ENCODE assay signal across 9 mouse cellular contexts in the genomic region with DNA sequence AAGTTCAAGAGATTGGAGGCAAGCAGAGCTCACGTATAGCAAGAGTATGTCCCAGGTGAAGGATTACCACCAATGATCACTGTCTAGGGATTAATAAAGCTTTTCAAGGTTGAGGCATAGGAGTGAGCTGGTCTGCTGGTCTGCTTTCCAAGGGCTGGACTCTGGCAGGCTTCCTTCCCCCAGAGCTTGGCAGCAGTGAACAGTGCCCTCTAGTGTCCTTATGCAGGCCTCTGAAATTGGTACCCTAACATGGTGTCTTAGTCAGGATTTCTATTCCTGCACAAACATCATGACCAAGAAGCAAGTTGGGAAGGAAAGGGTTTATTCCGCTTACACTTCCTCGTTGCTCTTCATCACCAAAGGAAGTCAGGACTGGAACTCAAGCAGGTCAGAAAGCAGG. TPM values are rescaled to one million over a fixed set of nuclear protein-coding genes. Genes with fewer than 3 reads are reported as not detected.
DNase-seq lines count a peak whose midpoint lies in the region; ATAC-seq and TF ChIP-seq lines count a peak whose summit lies in the region.
"Had no signal": no experiment of that assay in that cellular context is flagged by ENCODE, and none has a peak within 500 bp of the region (broad histone marks: within the 10 kb centered on the region; RNA-seq: fewer than 3 reads in every experiment).

No protein-coding gene starts in this region.

- ATAC-seq in cerebellum, adult (ENCODE audit: insufficient number of reproducible peaks, low FRiP score, low TSS enrichment), result no peak

- H3K36me3 ChIP-seq in ES-Bruce4 (ENCODE audit: control insufficient read depth, insufficient read depth, low read length, poor library complexity, severe bottlenecking), result no peaks in the 10 kb centered on the region
- H3K36me3 ChIP-seq in small intestine, adult 2 months (ENCODE audit: control insufficient read depth, insufficient read depth, low read length), result no peaks in the 10 kb centered on the region
- H3K36me3 ChIP-seq: limb, embryonic 15.5 days had no signal

- no peak overlapping the region for H3K9ac ChIP-seq in ES-Bruce4 (ENCODE audit: low read depth, poor library complexity, severe bottlenecking)
- H3K9ac ChIP-seq: limb, embryonic 15.5 days had no signal

- H3K4me1 ChIP-seq in ES-Bruce4 (ENCODE audit: control insufficient read depth, insufficient read depth, low read length), result no peaks in the 10 kb centered on the region
- no peaks in the 10 kb centered on the region for H3K4me1 ChIP-seq in small intestine, adult 2 months (ENCODE audit: control insufficient read depth, insufficient read depth, insufficient read length, low read length)
- H3K4me1 ChIP-seq: limb, embryonic 15.5 days had no signal

- TF ChIP-seq EP300 in ES-Bruce4 (IDR thresholded peaks at IDR 0.05; ENCODE audit: insufficient read depth, low read depth, low read length), result no peak

- TF ChIP-seq POLR2A in ES-Bruce4 (IDR thresholded peaks at IDR 0.05; ENCODE audit: insufficient read depth, low read length), result no peak
- TF ChIP-seq POLR2A in small intestine, adult 2 months (IDR thresholded peaks at IDR 0.05; ENCODE audit: low read depth, low read length), result no peak

- 29% methylated on average over 3 of the region's 3 CpGs for WGBS in small intestine, adult 2 months

- peak; percentile 73 for TF ChIP-seq CTCF in ES-Bruce4 (IDR thresholded peaks at IDR 0.05; ENCODE audit: low read depth, low read length)
- peak; percentile 68; the same call in 1 of the 2 replicates for TF ChIP-seq CTCF in small intestine, adult 2 months (IDR thresholded peaks at IDR 0.05; ENCODE audit: extremely low read depth, insufficient read length, insufficient replicate concordance, low read depth, low read length)

- no peak overlapping the region for H3K27ac ChIP-seq in ES-Bruce4 (ENCODE audit: insufficient read depth, low read length)
- no peak overlapping the region for H3K27ac ChIP-seq in small intestine, adult 2 months (ENCODE audit: insufficient read depth, low read depth, low read length)
- H3K27ac ChIP-seq: limb, embryonic 15.5 days had no signal

- no peaks in the 10 kb centered on the region for H3K9me3 ChIP-seq in ES-Bruce4 (replicated peaks; ENCODE audit: control insufficient read depth, insufficient read depth, low read length, poor library complexity, severe bottlenecking)
- H3K9me3 ChIP-seq: limb, embryonic 15.5 days had no signal

- DNase-seq in cerebellum, adult 11 months, result peak; percentile 34
- peak; percentile 28 for DNase-seq in cerebellum, adult 11-12 months
- peak; percentile 44 for DNase-seq in gastrocnemius, postnatal 10 days
- DNase-seq in kidney, postnatal 4 days, result peak; percentile 71 to 76
- DNase-seq in lung, postnatal 25 days (ENCODE audit: low spot score), result peak; percentile 71

- no peaks in the 10 kb centered on the region for H3K27me3 ChIP-seq in ES-Bruce4 (ENCODE audit: control insufficient read depth, insufficient read depth, low read length, poor library complexity, severe bottlenecking)
- no peaks in the 10 kb centered on the region for H3K27me3 ChIP-seq in small intestine, adult 2 months (ENCODE audit: control insufficient read depth, insufficient read depth, low read length)

- no peak overlapping the region for H3K4me3 ChIP-seq in ES-Bruce4 (ENCODE audit: low read depth, low read length)
- no peak overlapping the region for H3K4me3 ChIP-seq in small intestine, adult 2 months (ENCODE audit: low read depth, low read length)
- H3K4me3 ChIP-seq: limb, embryonic 15.5 days had no signal

RNA-seq across cellular contexts. Expression of gene Fcgr2b, which starts 20.4 kb away (rescaled TPM):
- polyA plus RNA-seq in ES-Bruce4 (2011; ENCODE audit: insufficient read depth, insufficient read length, low read depth, missing spikeins), result not detected in 2 replicates
- 1 to 10 TPM; 6.2 to 6.9 TPM for total RNA-seq in gastrocnemius, postnatal 10 days (2021)
- 3.6 and 4.3 TPM in 2 replicates for polyA plus RNA-seq in small intestine, adult 2 months (2012; rRNA removed)

RNA-seq across cellular contexts. Expression of gene Fcgr4, which starts 22.0 kb away (rescaled TPM):
- not detected in 2 replicates for polyA plus RNA-seq in ES-Bruce4 (2011; ENCODE audit: insufficient read depth, insufficient read length, low read depth, missing spikeins)
- total RNA-seq in gastrocnemius, postnatal 10 days (2021), result under 1 TPM; 0.19 to 0.41 TPM
- 2.5 and 2.8 TPM in 2 replicates for polyA plus RNA-seq in small intestine, adult 2 months (2012; rRNA removed)
